Comparison of ENCODE assay signal across 17 mouse cellular contexts in the genomic region with DNA sequence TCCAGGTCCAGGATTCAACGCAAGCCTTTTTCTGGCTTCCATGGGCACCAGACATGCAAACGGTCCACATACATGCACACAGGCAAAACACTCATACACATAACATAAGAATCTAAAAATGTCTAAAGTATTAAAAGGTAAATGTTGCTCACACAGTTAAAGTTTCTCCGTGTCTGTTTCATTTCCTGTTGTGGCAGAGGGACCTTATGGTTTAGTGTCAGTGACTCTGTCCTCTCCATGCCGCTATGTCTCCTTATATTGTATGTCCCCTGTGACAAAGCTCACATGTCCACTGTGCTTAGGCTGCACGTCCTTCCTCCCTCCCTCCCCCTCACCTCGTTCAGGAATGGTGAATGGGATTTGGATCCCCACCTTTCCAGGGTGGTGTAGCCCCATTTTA. TPM values are rescaled to one million over a fixed set of nuclear protein-coding genes. Genes with fewer than 3 reads are reported as not detected.
A peak's percentile ranks its signal among the peaks of the same experiment; 100 is the strongest.
DNase-seq lines count a peak whose midpoint lies in the region; ATAC-seq and TF ChIP-seq lines count a peak whose summit lies in the region.
"Had no signal": no experiment of that assay in that cellular context is flagged by ENCODE, and none has a peak within 500 bp of the region (broad histone marks: within the 10 kb centered on the region; RNA-seq: fewer than 3 reads in every experiment).

No protein-coding gene starts in this region.

- 0 out of 2 replicates have a peak overlapping the region, but pooled peaks have one; percentile 43 for H3K27ac ChIP-seq in liver, embryonic 16.5 days (ENCODE audit: low read length)
- no peak overlapping the region for H3K27ac ChIP-seq in liver, embryonic 11.5 days (ENCODE audit: low read depth, low read length)
- H3K27ac ChIP-seq in embryonic facial prominence, embryonic 13.5 days: peak overlapping the region; percentile 34; the same call in 1 of the 2 replicates
- H3K27ac ChIP-seq in heart, embryonic 10.5 days: no peak overlapping the region
- H3K27ac ChIP-seq: left cerebral cortex, adult 2 months; midbrain, embryonic 15.5 days had no signal

- H3K4me2 ChIP-seq in liver, embryonic 16.5 days (ENCODE audit: low read depth, low read length): no peak overlapping the region
- H3K4me2 ChIP-seq in liver, embryonic 11.5 days: no peak overlapping the region
- no peak overlapping the region for H3K4me2 ChIP-seq in embryonic facial prominence, embryonic 13.5 days
- H3K4me2 ChIP-seq: lung, embryonic 14.5 days; midbrain, embryonic 15.5 days had no signal

- H3K4me3 ChIP-seq in liver, embryonic 16.5 days (ENCODE audit: low read depth, low read length): no peak overlapping the region
- no peak overlapping the region for H3K4me3 ChIP-seq in liver, embryonic 11.5 days (ENCODE audit: low read depth, low read length)
- H3K4me3 ChIP-seq in E14TG2a.4 (replicated peaks; ENCODE audit: low read length): peak overlapping the region; percentile 41
- H3K4me3 ChIP-seq in embryonic facial prominence, embryonic 13.5 days: no peak overlapping the region
- H3K4me3 ChIP-seq in heart, embryonic 10.5 days: no peak overlapping the region
- H3K4me3 ChIP-seq: erythroblast, embryonic 14.5 days; left cerebral cortex, adult 2 months; midbrain, embryonic 15.5 days had no signal

- H3K9ac ChIP-seq in liver, embryonic 16.5 days (ENCODE audit: low read depth, low read length): no peak overlapping the region
- H3K9ac ChIP-seq in liver, embryonic 11.5 days (ENCODE audit: low read depth, low read length): no peak overlapping the region
- no peak overlapping the region for H3K9ac ChIP-seq in embryonic facial prominence, embryonic 13.5 days
- H3K9ac ChIP-seq: lung, embryonic 14.5 days; midbrain, embryonic 15.5 days had no signal

- H3K9me3 ChIP-seq in liver, embryonic 16.5 days (replicated peaks; ENCODE audit: control insufficient read depth, low read length): no peaks in the 10 kb centered on the region
- H3K9me3 ChIP-seq in liver, embryonic 11.5 days (ENCODE audit: control insufficient read depth, low read length): no peaks in the 10 kb centered on the region
- H3K9me3 ChIP-seq in E14TG2a.4 (ENCODE audit: low read length): no peaks in the 10 kb centered on the region
- no peaks in the 10 kb centered on the region for H3K9me3 ChIP-seq in embryonic facial prominence, embryonic 13.5 days
- no peaks in the 10 kb centered on the region for H3K9me3 ChIP-seq in heart, embryonic 10.5 days
- H3K9me3 ChIP-seq: midbrain, embryonic 15.5 days had no signal

- no peak for DNase-seq in liver, embryonic 11.5 days (ENCODE audit: low spot score)
- DNase-seq in heart, embryonic 10.5 days (ENCODE audit: low spot score): no peak
- no peak for DNase-seq in testis, postnatal 14 days (ENCODE audit: low spot score)
- DNase-seq: cerebellum, adult 9-11 months; embryo, embryonic 11 days; heart, postnatal 4 days; lung, embryonic 14.5 days; lung, postnatal 4 days; thymus, postnatal 25 days had no signal

- TF ChIP-seq CTCF in E14TG2a.4 (conservative IDR thresholded peaks at IDR 0.05; ENCODE audit: low read length): no peak

- no peaks in the 10 kb centered on the region for H3K27me3 ChIP-seq in liver, embryonic 16.5 days (ENCODE audit: control insufficient read depth, insufficient read depth, low read depth, low read length)
- H3K27me3 ChIP-seq in liver, embryonic 11.5 days (replicated peaks; ENCODE audit: control insufficient read depth, insufficient read depth, low read length): no peaks in the 10 kb centered on the region
- H3K27me3 ChIP-seq in E14TG2a.4 (ENCODE audit: insufficient read depth, low read length): no peaks in the 10 kb centered on the region
- no peaks in the 10 kb centered on the region for H3K27me3 ChIP-seq in embryonic facial prominence, embryonic 13.5 days
- no peaks in the 10 kb centered on the region for H3K27me3 ChIP-seq in heart, embryonic 10.5 days (ENCODE audit: insufficient read depth, poor library complexity, severe bottlenecking)
- H3K27me3 ChIP-seq: midbrain, embryonic 15.5 days had no signal

- no peaks in the 10 kb centered on the region for H3K36me3 ChIP-seq in liver, embryonic 16.5 days (ENCODE audit: control insufficient read depth, insufficient read depth)
- H3K36me3 ChIP-seq in liver, embryonic 11.5 days (ENCODE audit: control insufficient read depth, insufficient read depth, low read length): peaks cover 3% of the 10 kb centered on the region; the same call in 1 of the 2 replicates
- peaks cover 31% of the 10 kb centered on the region for H3K36me3 ChIP-seq in E14TG2a.4 (ENCODE audit: insufficient read depth, low read length)
- H3K36me3 ChIP-seq in embryonic facial prominence, embryonic 13.5 days: peaks cover 9% of the 10 kb centered on the region
- peaks cover 16% of the 10 kb centered on the region for H3K36me3 ChIP-seq in heart, embryonic 10.5 days
- H3K36me3 ChIP-seq: midbrain, embryonic 15.5 days had no signal

- peaks cover 24% of the 10 kb centered on the region for H3K4me1 ChIP-seq in liver, embryonic 16.5 days (ENCODE audit: control insufficient read depth, low read depth, low read length)
- H3K4me1 ChIP-seq in liver, embryonic 11.5 days (replicated peaks; ENCODE audit: control insufficient read depth, insufficient read depth, low read length): peaks cover 11% of the 10 kb centered on the region
- H3K4me1 ChIP-seq in E14TG2a.4 (replicated peaks; ENCODE audit: low read depth, low read length): peaks cover 74% of the 10 kb centered on the region
- peaks cover 26% of the 10 kb centered on the region for H3K4me1 ChIP-seq in embryonic facial prominence, embryonic 13.5 days
- peaks cover 16% of the 10 kb centered on the region for H3K4me1 ChIP-seq in heart, embryonic 10.5 days
- H3K4me1 ChIP-seq: midbrain, embryonic 15.5 days had no signal

- WGBS in liver, embryonic 16.5 days (ENCODE audit: insufficient replicate concordance): 56% methylated on average over 6 of the region's 6 CpGs
- WGBS in liver, embryonic 11.5 days: 81% methylated on average over 6 of the region's 6 CpGs
- WGBS in embryonic facial prominence, embryonic 13.5 days: 76% methylated on average over 6 of the region's 6 CpGs
- WGBS in heart, embryonic 10.5 days: 76% methylated on average over 6 of the region's 6 CpGs

- no peak; the same call in 1 of the 2 replicates for ATAC-seq in liver, embryonic 16.5 days (ENCODE audit: low read depth)
- ATAC-seq in liver, embryonic 11.5 days (replicated peaks; ENCODE audit: low FRiP score): no peak
- no peak for ATAC-seq in embryonic facial prominence, embryonic 13.5 days (ENCODE audit: insufficient number of reproducible peaks, insufficient read depth, low FRiP score, low TSS enrichment, low read depth)
- 0 out of 2 replicates have a peak, but pooled peaks have one; percentile 38 for ATAC-seq in monocyte, adult 5-6 weeks (replicated peaks; ENCODE audit: insufficient number of reproducible peaks, low FRiP score, low TSS enrichment, poor library complexity, severe bottlenecking)
- ATAC-seq: forebrain, embryonic 14.5 days; midbrain, embryonic 15.5 days had no signal

RNA-seq across cellular contexts. Expression of a gene that starts 13.5 kb away (rescaled TPM):
- polyA plus RNA-seq in liver, embryonic 16.5 days (2015; fragmentation: Nextera tagmentation; extraction: Ambion mirVana): 32.5 and 32.7 TPM in 2 replicates
- polyA plus RNA-seq in liver, embryonic 11.5 days (2014; fragmentation: Nextera tagmentation; extraction: Ambion mirVana): 37.6 and 40.2 TPM in 2 replicates
- polyA plus RNA-seq in embryonic facial prominence, embryonic 13.5 days (2015; fragmentation: Nextera tagmentation; extraction: Ambion mirVana): 158 and 211 TPM in 2 replicates
- total RNA-seq in monocyte, adult 5-6 weeks (2017): 86.5 to 110 TPM (median 92.8 TPM) in 3 replicates
- polyA plus RNA-seq in heart, embryonic 10.5 days (2016; fragmentation: Nextera tagmentation; extraction: Ambion mirVana): 38.9 and 46.4 TPM in 2 replicates

RNA-seq across cellular contexts. Expression of a gene that starts 24.8 kb away (rescaled TPM):
- 23.4 and 25.4 TPM in 2 replicates for polyA plus RNA-seq in liver, embryonic 16.5 days (2015; fragmentation: Nextera tagmentation; extraction: Ambion mirVana)
- 92.9 and 93.3 TPM in 2 replicates for polyA plus RNA-seq in liver, embryonic 11.5 days (2014; fragmentation: Nextera tagmentation; extraction: Ambion mirVana)
- 96.8 and 106 TPM in 2 replicates for polyA plus RNA-seq in embryonic facial prominence, embryonic 13.5 days (2015; fragmentation: Nextera tagmentation; extraction: Ambion mirVana)
- 11.6 to 14.8 TPM (median 13.6 TPM) in 3 replicates for total RNA-seq in monocyte, adult 5-6 weeks (2017)
- 57.5 and 80.1 TPM in 2 replicates for polyA plus RNA-seq in heart, embryonic 10.5 days (2016; fragmentation: Nextera tagmentation; extraction: Ambion mirVana)

RNA-seq across cellular contexts. Expression of a gene that starts 46.6 kb away (rescaled TPM):
- polyA plus RNA-seq in liver, embryonic 16.5 days (2015; fragmentation: Nextera tagmentation; extraction: Ambion mirVana): 12.7 and 13.8 TPM in 2 replicates
- polyA plus RNA-seq in liver, embryonic 11.5 days (2014; fragmentation: Nextera tagmentation; extraction: Ambion mirVana): 12.5 and 15.9 TPM in 2 replicates
- polyA plus RNA-seq in embryonic facial prominence, embryonic 13.5 days (2015; fragmentation: Nextera tagmentation; extraction: Ambion mirVana): 21.8 and 25.0 TPM in 2 replicates
- 0.78 to 4.0 TPM (median 3.0 TPM) in 3 replicates for total RNA-seq in monocyte, adult 5-6 weeks (2017)
- 3.9 and 4.5 TPM in 2 replicates for polyA plus RNA-seq in heart, embryonic 10.5 days (2016; fragmentation: Nextera tagmentation; extraction: Ambion mirVana)

Comparison
In these comparisons a context has a peak if more than half of its experiments do, and no peak if none do; other contexts are left out.
1. H3K27ac ChIP-seq: peak in liver, embryonic 16.5 days (single experiment) and embryonic facial prominence, embryonic 13.5 days (single experiment); none in liver, embryonic 11.5 days (single experiment) and heart, embryonic 10.5 days (single experiment).